Mouse (Mus musculus): ENCODE results near the gene Fcamr. TPM values are rescaled to one million over a fixed set of nuclear protein-coding genes. Genes with fewer than 3 reads are reported as not detected.
A peak's percentile ranks its signal among the peaks of the same experiment; 100 is the strongest.

Fcamr gene
- polyA plus RNA-seq, 1 experiment from 2014 or later = not detected

DNA sequence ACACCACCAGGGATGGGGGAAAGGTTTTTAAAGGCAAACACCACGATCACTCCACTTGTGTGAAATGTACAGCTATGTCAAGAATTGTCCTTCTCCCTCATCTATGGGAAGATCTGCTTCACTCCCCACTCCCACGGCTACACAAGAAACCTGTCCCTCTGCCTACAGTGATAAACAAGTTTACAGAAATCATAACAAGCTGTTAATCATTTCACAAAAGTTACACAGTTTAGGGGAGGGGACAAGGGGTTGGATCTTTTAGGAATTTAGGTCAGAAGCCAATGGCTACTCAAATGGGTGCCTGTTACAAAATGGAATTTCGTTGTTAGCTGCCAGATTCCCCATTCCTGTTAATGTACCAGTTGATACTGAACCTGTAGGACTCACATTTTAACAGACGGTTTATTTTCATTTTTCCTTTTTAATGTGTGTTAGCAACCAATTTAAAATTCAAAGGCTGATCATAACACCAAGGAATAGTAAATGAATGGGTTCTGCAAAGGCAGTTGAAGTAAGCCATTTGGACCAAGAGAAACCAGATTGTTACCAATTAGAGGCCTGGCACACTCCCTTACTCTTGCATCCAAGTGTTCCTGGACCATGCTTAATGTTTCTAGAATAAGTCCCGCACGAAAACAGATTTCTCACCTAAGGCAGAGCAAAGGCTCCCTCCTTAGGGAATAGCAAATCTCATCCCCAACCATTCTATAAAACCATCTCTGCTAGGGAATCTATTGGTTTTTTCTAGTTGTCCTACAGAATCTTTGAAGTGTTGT is 34.6 kb downstream of the Fcamr start:
- no peaks in the 10 kb centered on the region for H3K36me3 ChIP-seq (ENCODE audit: control insufficient read depth, insufficient read depth, low read length)
- H3K4me1 ChIP-seq (ENCODE audit: control insufficient read depth, insufficient read depth, low read length) = peaks cover 6% of the 10 kb centered on the region; the same call in 1 of the 2 replicates
- no peak overlapping the region for H3K27ac ChIP-seq (ENCODE audit: low read depth, low read length)
- no peaks in the 10 kb centered on the region for H3K27me3 ChIP-seq (ENCODE audit: control insufficient read depth, insufficient read depth, low read length)
- H3K9ac ChIP-seq (ENCODE audit: low read depth, low read length) = no peak overlapping the region
- H3K4me3 ChIP-seq (ENCODE audit: low read length) = no peak overlapping the region
- no peaks in the 10 kb centered on the region for H3K9me3 ChIP-seq (ENCODE audit: control insufficient read depth, low read length)
- no peak for ATAC-seq (ENCODE audit: low FRiP score, low TSS enrichment)
- WGBS = 86% methylated on average over 6 of the region's 6 CpGs
- H3K4me2 ChIP-seq (replicated peaks; ENCODE audit: low read depth, low read length) = no peak overlapping the region

DNA sequence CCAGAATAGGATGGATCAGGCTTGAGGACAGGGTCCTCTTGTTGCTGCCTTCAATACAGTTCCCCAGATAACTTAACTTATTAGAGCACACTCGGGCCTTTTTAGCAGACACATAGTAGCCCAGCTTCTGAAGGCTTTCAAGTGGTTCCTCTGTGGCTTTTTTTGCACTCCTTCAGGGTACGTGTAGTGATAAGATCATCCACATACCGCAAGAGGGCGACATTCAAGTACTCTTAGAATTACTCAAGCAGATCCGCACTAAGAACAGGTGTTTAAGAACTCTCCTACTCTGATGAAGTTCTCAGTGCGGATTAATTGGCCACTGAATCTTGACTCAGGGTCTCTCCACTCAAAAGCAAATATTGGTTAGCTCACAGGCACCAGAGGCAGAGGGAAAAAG is 37.6 kb downstream of the Fcamr start:
- no peak overlapping the region for H3K4me2 ChIP-seq (replicated peaks; ENCODE audit: low read depth, low read length)
- no peak overlapping the region for H3K27ac ChIP-seq (ENCODE audit: low read depth, low read length)
- WGBS = 58% methylated on average over 6 of the region's 6 CpGs
- no peak overlapping the region for H3K4me3 ChIP-seq (ENCODE audit: low read length)
- no peak for ATAC-seq (ENCODE audit: low FRiP score, low TSS enrichment)
- H3K36me3 ChIP-seq (ENCODE audit: control insufficient read depth, insufficient read depth, low read length) = no peaks in the 10 kb centered on the region
- H3K4me1 ChIP-seq (ENCODE audit: control insufficient read depth, insufficient read depth, low read length) = peaks cover 6% of the 10 kb centered on the region
- H3K9ac ChIP-seq (ENCODE audit: low read depth, low read length) = no peak overlapping the region
- H3K27me3 ChIP-seq (ENCODE audit: control insufficient read depth, insufficient read depth, low read length) = 0 out of 2 replicates have a peak, but pooled peaks cover 4% of the 10 kb centered on the region
- H3K9me3 ChIP-seq (ENCODE audit: control insufficient read depth, low read length) = no peaks in the 10 kb centered on the region

DNA sequence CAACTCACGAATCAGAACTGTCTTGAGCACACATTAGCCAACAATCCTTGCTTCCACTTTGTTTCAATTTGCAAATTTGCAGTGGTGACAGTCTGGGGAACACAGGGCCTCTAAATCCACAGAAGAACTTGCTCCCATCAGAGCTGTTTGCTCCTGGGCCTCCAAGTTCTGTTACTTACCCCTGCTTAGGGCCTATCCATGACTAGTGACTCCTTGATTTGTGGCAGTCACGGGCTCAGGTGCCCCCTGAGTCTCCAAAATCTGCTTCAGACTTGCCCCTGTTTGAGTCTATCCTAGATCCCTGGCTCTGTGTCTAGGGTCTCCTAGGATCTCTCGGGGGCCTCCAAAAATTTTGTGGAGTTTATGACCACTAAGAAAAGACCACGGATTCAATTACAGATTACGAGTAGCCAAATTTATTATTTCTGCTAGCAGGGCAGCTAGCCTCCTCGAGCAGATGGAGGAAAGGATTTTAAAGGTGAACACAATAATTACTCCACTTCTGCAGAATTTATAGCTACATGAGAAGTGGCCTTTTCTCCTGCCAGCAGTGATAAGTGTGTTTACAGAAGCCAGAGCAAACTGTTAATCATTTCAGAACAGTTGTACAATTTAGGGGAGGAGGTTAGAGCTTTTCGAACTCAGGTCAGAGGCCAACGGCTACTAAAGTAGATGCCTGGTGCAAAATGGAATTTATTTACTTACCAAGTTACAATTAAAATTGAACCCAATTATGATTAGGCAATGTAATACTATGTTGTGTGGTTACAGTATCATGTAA is 40.1 kb downstream of the Fcamr start:
- peak; percentile 68 for ATAC-seq (ENCODE audit: low FRiP score, low TSS enrichment)
- 17% methylated on average over 8 of the region's 8 CpGs for WGBS
- H3K4me3 ChIP-seq (ENCODE audit: low read length) = no peak overlapping the region
- no peaks in the 10 kb centered on the region for H3K9me3 ChIP-seq (ENCODE audit: control insufficient read depth, low read length)
- H3K27me3 ChIP-seq (ENCODE audit: control insufficient read depth, insufficient read depth, low read length) = 0 out of 2 replicates have a peak, but pooled peaks cover 4% of the 10 kb centered on the region
- H3K27ac ChIP-seq (ENCODE audit: low read depth, low read length) = no peak overlapping the region
- H3K9ac ChIP-seq (ENCODE audit: low read depth, low read length) = no peak overlapping the region
- peaks cover 6% of the 10 kb centered on the region for H3K4me1 ChIP-seq (ENCODE audit: control insufficient read depth, insufficient read depth, low read length)
- no peaks in the 10 kb centered on the region for H3K36me3 ChIP-seq (ENCODE audit: control insufficient read depth, insufficient read depth, low read length)
- no peak overlapping the region for H3K4me2 ChIP-seq (replicated peaks; ENCODE audit: low read depth, low read length)

DNA sequence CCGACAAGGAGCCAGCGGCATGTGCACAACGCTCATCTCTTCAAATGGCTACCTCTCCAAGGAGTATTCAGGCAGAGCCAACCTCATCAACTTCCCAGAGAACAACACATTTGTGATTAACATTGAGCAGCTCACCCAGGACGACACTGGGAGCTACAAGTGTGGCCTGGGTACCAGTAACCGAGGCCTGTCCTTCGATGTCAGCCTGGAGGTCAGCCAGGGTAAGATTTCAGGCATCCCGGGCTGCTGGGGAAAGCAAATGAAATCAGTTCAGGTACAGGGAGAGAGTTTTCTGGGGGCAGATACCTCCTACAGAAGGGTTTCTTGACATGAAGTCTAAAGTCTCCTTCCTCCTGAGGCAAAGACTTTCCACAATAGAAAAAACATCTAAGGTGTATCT is 40.9 kb downstream of the Fcamr start:
- Histone ChIP-seq H3K9ac (ENCODE audit: low read depth, low read length) (no peak overlapping the region), H3K4me2 (replicated peaks; ENCODE audit: low read depth, low read length) (no peak overlapping the region), H3K4me1 (ENCODE audit: control insufficient read depth, insufficient read depth, low read length) (peaks cover 6% of the 10 kb centered on the region), H3K9me3 (ENCODE audit: control insufficient read depth, low read length) (no peaks in the 10 kb centered on the region), H3K36me3 (ENCODE audit: control insufficient read depth, insufficient read depth, low read length) (no peaks in the 10 kb centered on the region), H3K4me3 (ENCODE audit: low read length) (no peak overlapping the region), H3K27me3 (ENCODE audit: control insufficient read depth, insufficient read depth, low read length) (0 out of 2 replicates have a peak, but pooled peaks cover 4% of the 10 kb centered on the region), H3K27ac (ENCODE audit: low read depth, low read length) (no peak overlapping the region)
- 47% methylated on average over 7 of the region's 7 CpGs for WGBS
- ATAC-seq (ENCODE audit: low FRiP score, low TSS enrichment) = no peak

DNA sequence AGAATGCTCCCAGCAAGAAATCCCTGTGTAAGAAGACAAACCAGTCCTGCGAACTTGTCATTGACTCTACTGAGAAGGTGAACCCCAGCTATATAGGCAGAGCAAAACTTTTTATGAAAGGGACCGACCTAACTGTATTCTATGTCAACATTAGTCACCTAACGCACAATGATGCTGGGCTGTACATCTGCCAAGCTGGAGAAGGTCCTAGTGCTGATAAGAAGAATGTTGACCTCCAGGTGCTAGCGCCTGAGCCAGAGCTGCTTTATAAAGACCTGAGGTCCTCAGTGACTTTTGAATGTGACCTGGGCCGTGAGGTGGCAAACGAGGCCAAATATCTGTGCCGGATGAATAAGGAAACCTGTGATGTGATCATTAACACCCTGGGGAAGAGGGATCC is 43.8 kb downstream of the Fcamr start:
- no peak for ATAC-seq (ENCODE audit: low FRiP score, low TSS enrichment)
- H3K9me3 ChIP-seq (ENCODE audit: control insufficient read depth, low read length) = no peaks in the 10 kb centered on the region
- H3K4me2 ChIP-seq (replicated peaks; ENCODE audit: low read depth, low read length) = no peak overlapping the region
- 0 out of 2 replicates have a peak, but pooled peaks cover 4% of the 10 kb centered on the region for H3K27me3 ChIP-seq (ENCODE audit: control insufficient read depth, insufficient read depth, low read length)
- 94% methylated on average over 7 of the region's 7 CpGs for WGBS
- no peak overlapping the region for H3K4me3 ChIP-seq (ENCODE audit: low read length)
- H3K27ac ChIP-seq (ENCODE audit: low read depth, low read length) = no peak overlapping the region
- H3K4me1 ChIP-seq (ENCODE audit: control insufficient read depth, insufficient read depth, low read length) = peaks cover 6% of the 10 kb centered on the region
- no peak overlapping the region for H3K9ac ChIP-seq (ENCODE audit: low read depth, low read length)
- no peaks in the 10 kb centered on the region for H3K36me3 ChIP-seq (ENCODE audit: control insufficient read depth, insufficient read depth, low read length)

DNA sequence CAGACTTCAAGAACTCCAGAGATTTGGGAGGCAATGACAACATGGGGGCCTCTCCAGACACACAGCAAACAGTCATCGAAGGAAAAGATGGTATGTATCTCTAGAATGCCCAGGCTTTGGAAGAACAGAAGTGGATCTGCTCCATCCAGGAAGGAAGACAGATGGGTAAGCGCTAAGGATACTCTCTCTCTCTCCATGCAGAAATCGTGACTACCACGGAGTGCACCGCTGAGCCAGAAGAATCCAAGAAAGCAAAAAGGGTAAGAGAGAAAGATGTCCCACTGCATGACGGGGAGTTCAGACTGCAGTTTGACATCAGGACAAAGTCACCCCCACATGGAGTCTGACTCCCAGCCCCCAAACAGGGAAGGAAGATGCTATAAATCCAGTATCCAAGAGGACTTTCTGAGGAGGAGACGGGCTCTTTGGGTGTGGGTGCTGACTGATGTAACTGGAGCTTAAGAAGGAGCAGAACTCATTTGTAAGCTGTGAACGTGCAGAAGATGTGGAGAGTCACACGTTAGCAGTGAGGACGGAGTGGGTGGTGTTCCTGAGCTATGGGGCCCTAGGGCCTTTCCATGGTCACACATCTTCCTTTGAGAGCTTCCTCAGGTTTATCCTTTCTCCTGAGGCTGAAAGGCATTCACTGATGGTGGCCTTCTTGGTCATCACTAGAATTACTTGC is 49.0 kb downstream of the Fcamr start:
- Histone ChIP-seq H3K4me3 (ENCODE audit: low read length) (no peak overlapping the region), H3K9me3 (ENCODE audit: control insufficient read depth, low read length) (no peaks in the 10 kb centered on the region), H3K36me3 (ENCODE audit: control insufficient read depth, insufficient read depth, low read length) (no peaks in the 10 kb centered on the region), H3K9ac (ENCODE audit: low read depth, low read length) (no peak overlapping the region), H3K4me1 (ENCODE audit: control insufficient read depth, insufficient read depth, low read length) (no peaks in the 10 kb centered on the region), H3K27me3 (ENCODE audit: control insufficient read depth, insufficient read depth, low read length) (no peaks in the 10 kb centered on the region), H3K4me2 (replicated peaks; ENCODE audit: low read depth, low read length) (no peak overlapping the region), H3K27ac (ENCODE audit: low read depth, low read length) (no peak overlapping the region)
- WGBS = 85% methylated on average over 10 of the region's 10 CpGs
- no peak for ATAC-seq (ENCODE audit: low FRiP score, low TSS enrichment)

DNA sequence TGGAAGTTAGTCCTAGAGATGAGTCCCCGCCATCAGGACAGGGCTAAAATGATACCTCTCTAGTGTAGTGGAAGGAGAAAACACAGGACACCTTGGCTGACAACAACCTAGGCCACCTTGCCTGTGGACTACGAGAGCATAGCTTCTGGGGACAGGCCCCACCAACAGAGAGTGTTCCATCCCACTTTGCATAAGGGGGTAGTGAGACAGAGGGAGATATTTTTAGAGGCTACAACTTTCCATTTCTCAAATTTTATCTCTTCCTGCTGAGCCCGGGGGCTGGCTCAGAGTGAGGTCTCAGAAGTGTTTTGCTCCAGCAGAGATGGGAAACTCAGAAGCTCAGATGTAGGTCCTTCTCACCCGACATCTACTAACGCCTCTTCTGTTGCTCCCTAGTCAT is 49.7 kb downstream of the Fcamr start:
- H3K9me3 ChIP-seq (ENCODE audit: control insufficient read depth, low read length) = no peaks in the 10 kb centered on the region
- 90% methylated on average over 5 of the region's 5 CpGs for WGBS
- no peak for ATAC-seq (ENCODE audit: low FRiP score, low TSS enrichment)
- no peaks in the 10 kb centered on the region for H3K36me3 ChIP-seq (ENCODE audit: control insufficient read depth, insufficient read depth, low read length)
- H3K27ac ChIP-seq (ENCODE audit: low read depth, low read length) = no peak overlapping the region
- H3K9ac ChIP-seq (ENCODE audit: low read depth, low read length) = no peak overlapping the region
- H3K27me3 ChIP-seq (ENCODE audit: control insufficient read depth, insufficient read depth, low read length) = no peaks in the 10 kb centered on the region
- no peak overlapping the region for H3K4me3 ChIP-seq (ENCODE audit: low read length)
- H3K4me1 ChIP-seq (ENCODE audit: control insufficient read depth, insufficient read depth, low read length) = no peaks in the 10 kb centered on the region
- no peak overlapping the region for H3K4me2 ChIP-seq (replicated peaks; ENCODE audit: low read depth, low read length)

DNA sequence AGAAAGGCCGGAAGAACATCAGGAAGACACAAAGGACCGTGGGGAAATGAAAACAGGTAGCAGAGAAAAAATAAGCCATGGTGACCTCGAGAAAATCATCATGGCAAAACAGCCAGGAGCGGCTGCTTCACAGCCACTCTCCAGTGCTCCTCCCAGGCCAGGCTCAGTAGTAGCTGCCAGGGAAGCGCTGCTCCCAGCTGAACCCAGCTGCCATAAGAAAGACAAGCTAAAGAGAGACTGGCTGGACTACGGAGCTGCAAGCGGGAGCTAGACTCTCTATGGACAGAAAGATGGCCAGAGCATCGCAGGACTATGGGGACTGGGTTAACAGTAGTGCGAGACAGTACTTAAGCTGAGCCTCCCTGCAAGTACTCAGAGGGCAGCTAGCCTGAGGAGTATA is 54.1 kb downstream of the Fcamr start:
- Histone ChIP-seq H3K4me1 (ENCODE audit: control insufficient read depth, insufficient read depth, low read length) (no peaks in the 10 kb centered on the region), H3K9ac (ENCODE audit: low read depth, low read length) (no peak overlapping the region), H3K36me3 (ENCODE audit: control insufficient read depth, insufficient read depth, low read length) (no peaks in the 10 kb centered on the region), H3K27ac (ENCODE audit: low read depth, low read length) (no peak overlapping the region), H3K4me2 (replicated peaks; ENCODE audit: low read depth, low read length) (no peak overlapping the region), H3K27me3 (ENCODE audit: control insufficient read depth, insufficient read depth, low read length) (no peaks in the 10 kb centered on the region), H3K4me3 (ENCODE audit: low read length) (no peak overlapping the region), H3K9me3 (ENCODE audit: control insufficient read depth, low read length) (no peaks in the 10 kb centered on the region)
- 85% methylated on average over 9 of the region's 9 CpGs for WGBS
- no peak for ATAC-seq (ENCODE audit: low FRiP score, low TSS enrichment)

All from kidney, embryonic 14.5 days (tissue).